Mouse (Mus musculus) thymus, adult 2 months (tissue): ENCODE measurements around the gene Efcc1.

ENCODE experiments used
- CTCF ChIP-seq: fragments of 200-500 bp; IDR thresholded peaks from 2 replicates; pipeline ENCODE4 v1.5.1; 2012; ENCODE audit warnings: mild to moderate bottlenecking, control low read depth, low read length, moderate library complexity, borderline replicate concordance; ENCODE audit not compliant: control insufficient read depth, poor library complexity, insufficient read depth; ENCODE audit errors: extremely low read depth
- POLR2A ChIP-seq: fragments of 200-500 bp; IDR thresholded peaks from 2 replicates; pipeline ENCODE4 v1.6.1; 2012; ENCODE audit warnings: mild to moderate bottlenecking, low read length, control low read depth, moderate library complexity; ENCODE audit not compliant: control insufficient read depth, poor library complexity, insufficient read depth; ENCODE audit errors: extremely low read depth

- TF ChIP-seq CTCF (no peak), POLR2A (no peak)
Observed at GRCm38 (mm10) chr6:87725267-87725912, 5.3 kb upstream of the Efcc1 start.
